Mouse (Mus musculus) induced T-regulatory cell, adult 2 months (primary cell): ENCODE data around the gene Coro1a.
A peak's percentile ranks its signal among the peaks of the same experiment; 100 is the strongest.
"Not testable (repeated sequence)": the region's sequence is repeated elsewhere in the genome, so short reads cannot be mapped to it uniquely, and the experiment has no call there.

Experiments used
- DNase-seq: peaks from one replicate; pipeline ENCODE4 v3.0.0-alpha.2; 2012; ENCODE audit warnings: low read depth

Gene Coro1a

DNA sequence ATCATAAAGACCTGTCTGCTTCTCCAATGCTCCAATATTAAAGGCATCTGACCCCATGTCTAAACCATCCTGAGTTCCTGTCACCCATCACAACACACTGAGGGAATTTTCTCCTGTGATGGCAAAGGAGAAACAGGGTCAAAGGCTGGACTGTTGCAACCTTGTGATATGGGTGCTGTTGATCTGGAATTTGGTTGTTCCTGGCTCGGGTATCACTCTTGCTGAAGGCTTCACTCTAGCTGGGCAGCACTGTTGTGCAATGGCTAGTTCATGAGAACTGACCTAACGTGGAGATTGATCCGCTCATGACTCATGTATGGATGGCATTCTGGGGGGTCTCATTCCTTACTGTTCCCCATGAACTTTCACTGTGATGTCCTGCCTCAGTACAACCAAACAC lies 18.6 kb downstream of the Coro1a start:
- no peak for DNase-seq

DNA sequence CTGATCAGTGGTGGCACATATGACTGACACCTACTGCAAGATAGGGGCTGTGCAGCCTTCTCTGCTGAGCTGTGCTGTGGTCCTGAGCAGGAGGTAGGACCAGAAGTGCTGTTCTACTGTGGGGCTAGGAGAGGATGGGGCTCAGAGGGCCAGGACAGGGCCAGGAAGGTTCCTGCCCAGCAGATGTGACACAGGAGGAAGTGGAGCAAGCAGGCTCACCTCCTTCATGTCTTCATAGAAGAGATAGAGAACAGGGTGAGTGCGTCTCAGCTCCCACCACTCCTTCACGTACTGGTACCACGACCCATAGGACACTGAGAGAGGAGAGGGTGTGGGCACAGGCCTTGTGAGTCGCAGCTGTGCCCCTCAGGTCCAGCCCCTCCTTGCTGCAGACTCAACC lies 19.4 kb downstream of the Coro1a start:
- DNase-seq, result not testable (repeated sequence)

DNA sequence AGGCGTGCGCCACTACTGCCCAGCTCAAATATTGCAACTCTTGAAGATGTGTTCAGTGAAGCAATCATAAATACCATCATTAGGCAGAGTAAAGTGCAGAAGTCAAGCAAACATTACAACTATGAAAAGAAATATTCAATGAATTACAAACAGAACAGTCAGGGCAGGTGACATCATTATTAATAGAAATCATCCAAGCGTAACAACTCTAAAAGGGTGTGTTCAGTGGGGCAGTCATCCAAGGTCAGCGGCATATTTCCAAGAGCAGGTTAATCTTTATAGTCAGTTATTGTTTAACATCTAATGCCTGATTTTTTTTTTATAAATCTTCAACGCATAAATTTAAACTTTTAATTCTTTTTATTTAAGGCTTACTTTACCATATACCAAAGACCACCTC lies 26.4 kb downstream of the Coro1a start:
- DNase-seq, result no peak

DNA sequence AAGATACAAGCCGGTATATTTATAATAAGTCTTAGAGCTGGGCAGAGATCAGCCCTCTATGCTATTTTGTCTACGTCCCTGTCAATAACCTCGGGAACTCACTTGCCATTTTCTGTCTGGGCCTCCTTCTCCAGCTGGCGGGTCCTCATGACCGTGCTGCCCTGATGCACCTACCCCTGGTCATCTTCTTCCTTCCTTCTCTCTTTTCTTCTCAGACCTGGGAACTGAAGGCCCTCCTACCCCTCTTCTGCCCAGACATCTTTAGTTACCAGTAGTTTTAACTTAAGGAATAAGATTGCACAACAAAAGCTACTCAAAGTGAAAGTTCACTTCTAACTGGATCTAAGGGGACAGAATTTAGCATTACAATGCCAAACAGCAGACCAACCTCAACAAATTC lies 27.9 kb downstream of the Coro1a start:
- DNase-seq, result no peak

DNA sequence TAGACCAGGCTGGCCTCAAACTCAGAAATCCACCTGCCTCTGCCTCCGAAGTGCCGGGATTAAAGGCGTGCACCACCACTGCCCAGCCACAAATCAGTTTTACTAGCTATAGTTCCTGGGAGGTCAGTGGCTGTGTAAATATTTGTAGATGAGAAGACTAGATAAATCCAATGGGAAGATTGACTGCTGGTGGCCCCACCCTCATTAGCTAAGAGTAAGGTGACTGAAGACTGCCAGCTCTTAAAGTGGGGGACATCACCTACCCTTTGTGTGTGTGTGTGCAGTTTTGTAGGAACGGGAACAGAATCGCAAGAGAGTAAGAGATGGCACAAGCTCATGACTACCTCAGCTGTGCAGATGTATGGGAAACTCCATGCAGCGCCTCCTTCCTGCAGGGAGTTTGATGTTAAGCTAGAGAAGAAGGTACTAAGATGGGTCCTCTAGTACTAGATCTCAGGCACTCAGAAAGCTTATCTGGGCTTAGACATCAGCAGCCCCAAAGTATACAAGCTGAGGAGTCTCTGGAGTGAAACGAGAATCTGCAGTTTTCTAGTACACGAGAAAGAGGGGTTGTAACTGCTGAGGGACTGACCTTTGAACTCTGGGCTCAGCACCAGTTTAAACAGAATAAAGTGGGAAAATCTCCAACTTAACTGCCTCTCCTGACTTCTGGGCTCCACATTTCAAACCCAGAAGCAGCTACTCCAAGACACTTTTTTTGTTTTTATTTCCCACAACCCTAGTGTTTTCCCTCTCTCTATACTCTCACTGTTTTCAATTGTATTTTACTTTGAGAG lies 28.8 kb downstream of the Coro1a start:
- DNase-seq, result no peak

DNA sequence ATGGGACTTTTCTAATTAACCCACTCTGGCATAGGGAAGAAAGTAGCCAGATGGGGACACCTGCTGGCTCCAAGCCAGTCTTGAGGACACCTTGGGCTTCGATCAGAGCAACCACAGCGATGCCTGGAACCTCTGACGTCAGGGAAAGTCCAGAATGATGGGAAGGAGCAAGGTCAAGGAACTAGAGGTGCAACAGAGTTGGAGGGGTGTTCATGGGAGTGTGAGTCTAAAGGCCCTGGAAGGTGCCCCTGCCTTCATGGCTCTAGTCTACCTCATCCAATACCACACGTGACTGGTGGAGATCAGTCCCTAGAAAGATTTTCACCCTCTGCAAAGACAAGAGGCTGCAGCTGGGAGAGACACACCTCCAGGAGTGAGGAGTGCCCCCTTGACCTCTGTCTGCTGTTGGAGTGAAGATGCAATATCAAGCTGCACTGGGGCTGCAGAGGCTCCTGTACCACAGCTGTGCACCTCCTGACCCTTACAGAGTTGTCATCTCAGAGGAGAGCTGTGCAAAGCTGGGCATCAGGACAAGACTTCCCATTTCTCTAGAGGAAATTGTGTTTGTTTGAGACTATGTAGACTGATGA lies 30.9 kb downstream of the Coro1a start:
- DNase-seq, result no peak

DNA sequence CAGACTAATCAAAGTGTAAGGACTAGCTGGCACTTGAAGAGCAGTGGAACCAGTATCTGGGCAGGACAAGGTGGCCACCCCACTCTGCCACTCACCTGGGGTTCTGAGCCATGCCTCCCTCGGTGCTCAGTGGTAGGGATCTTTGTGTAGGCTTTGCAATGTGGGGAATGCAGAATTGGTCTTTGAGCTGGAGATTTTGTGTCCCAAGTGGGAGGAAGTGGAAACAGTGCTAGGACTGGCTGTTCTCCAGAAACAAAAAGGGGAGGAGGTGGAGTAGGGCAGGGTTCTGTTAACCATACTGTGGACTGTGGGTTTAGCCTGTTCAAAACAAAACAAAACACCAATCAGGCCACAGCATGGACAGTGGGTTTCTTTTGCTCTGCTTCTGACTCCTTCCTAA lies 31.4 kb downstream of the Coro1a start, which contains the start of gene Sult1a1:
Gene Sult1a1, minus strand, starts transcription at position 226 of the 400 bp plus-strand sequence.
- no peak for DNase-seq

DNA sequence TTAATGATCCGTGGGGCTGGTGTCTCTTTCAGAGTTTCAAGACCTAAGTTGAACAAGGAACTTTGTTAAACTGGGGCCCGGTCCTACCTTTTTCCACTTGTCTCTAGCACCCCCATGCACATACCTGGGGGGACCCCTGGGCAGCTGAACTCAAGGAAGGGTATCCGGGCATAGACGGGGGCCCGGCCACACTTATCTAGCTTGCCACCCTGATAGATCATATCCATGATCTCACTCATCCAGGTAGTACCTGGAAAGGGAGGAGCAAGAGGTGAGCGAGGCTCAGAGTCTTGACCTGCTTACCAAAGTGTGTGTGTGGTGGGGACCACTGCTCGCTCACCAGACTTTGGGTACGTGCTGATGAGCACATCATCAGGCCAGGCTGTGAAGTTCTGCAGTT lies 32.5 kb downstream of the Coro1a start:
- no peak for DNase-seq

DNA sequence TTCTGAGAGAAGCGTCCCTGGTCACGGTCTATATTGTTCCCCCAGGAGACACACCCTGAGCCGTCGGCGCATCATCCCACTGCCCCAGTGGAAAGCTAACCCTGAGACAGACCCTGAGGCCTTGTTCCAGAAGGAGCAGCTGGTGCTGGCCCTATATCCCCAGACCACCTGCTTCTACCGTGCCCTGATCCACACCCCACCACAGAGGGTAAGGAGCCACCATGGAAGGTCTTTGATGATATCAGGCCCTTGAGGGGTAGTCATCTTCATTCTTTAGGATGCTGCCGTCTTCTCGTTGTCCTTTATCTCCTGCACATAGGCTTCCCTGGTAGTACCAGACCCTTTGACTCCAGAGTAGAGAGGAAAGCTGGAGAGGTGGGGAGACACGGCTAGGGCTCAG lies 35.5 kb downstream of the Coro1a start:
- no peak for DNase-seq

DNA sequence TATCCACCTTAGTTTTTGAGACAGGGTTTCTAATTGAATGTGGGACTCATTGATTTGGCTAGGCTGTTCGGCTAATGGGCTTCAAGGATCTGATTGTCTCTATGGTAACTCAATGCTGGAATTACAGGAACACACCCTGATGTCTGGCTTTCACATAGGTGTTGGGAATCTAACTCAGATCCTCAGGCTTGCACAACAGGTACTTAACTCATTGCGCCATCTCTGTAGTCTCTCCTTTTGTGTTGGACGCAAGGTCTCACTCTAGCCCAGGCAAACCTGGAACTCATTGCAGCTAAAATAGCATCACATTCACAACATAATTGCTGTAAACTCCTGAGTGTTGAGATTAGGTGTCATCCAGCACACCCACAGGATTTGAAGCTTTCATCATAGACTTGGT lies 37.4 kb downstream of the Coro1a start:
- DNase-seq, result no peak

DNA sequence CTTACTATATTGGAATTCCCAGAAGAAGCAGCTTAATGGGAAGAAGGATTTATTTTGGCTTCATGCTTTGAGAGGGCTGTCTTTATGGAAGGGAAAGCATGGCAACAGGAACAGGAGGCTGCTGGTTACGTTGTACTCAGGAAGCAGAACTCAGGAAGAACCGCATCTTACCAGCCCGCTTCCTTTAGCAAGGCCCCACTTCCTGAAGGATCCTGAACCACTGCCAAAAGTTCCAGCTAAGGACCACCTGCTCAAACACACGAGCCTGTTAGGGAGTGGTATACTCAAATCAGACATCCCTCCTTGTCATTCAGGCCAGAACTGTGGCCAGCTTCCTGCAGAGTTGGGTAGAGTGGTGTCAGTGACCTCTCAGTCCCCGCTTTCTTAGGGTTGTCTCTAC lies 39.1 kb downstream of the Coro1a start:
- no peak for DNase-seq

DNA sequence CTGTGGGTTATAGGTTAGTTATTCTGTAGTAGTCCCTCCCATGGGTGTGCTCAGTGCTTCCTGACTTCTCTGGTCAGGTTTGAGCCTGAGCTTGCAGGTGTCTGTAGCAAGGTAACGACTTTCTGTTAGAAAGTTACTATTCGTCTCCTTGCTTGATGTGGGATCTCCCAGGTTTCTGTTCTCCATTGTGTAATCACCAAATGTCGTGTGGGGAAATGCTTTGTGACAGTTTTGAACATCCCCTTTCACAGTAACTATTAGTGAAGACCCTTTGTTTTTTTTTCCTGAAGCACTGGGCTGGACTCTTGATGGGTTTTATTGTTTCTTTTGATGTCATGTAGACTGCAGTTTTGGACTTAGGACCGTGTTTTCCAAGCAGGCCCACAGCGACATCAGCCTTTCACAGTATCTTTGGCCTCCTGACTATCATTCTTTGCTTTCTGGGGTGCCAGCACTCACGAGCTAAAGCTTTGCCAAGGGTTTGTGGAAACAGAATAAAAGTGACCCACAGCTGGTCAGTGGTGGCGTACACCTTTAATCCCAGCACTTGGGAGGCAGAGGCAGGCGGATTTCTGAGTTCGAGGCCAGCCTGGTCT lies 40.0 kb downstream of the Coro1a start:
- DNase-seq, result no peak

DNA sequence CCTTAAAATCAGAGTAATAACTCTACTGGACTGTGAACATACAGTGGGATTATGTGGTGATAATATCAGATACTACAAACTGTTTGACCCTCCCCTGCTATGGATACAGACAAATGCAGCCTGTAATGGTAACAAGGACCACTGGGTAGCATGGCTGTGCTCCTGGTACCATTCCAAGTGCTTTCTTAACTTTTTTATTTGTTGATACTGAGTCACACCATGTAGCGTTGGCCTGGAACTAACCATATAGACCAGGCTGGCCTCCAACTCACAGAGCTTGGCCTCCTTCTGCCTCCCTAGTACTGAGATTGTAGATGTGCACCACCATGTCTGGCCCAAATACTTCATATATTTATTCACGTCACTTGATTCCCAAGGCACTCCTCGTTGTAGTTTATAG lies 42.3 kb downstream of the Coro1a start:
- no peak for DNase-seq

DNA sequence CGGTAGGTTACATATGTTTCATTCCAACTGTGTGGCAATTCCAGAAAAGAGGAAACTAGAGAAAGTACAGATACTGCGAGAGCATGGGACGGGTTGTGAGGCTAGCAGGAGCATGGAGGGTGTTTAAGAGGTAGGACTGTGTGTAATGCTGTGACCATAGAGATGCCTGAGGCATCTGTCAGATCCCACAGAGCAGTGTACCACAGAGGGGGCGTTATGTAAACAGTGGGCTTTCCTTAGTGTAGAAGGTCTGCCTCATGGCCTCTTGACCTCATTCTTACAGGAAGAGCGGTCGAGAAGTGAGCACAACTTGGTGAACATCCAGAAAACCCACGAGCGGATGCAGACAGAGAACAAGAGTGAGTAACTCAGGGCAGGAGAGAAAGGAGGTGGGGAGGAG lies 43.9 kb downstream of the Coro1a start:
- DNase-seq, result no peak

DNA sequence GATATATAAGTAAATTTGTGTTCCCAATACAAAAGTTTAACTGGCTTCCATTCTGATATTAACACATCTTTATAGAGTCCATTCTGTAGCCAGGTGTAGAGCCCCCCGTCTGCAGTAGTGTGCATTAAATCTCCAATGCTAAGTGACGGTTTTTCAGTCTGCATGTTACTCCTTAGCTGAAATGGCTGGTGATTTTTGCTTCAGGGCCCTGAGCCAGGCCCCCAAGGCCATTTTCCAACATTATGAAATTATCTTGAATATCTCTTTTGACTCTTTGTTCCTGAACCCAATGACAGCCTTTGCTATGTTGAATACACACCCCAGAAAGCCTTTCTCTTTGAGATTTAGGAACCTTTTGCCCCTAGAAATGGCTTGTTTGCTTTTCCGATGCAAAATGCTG lies 47.8 kb downstream of the Coro1a start:
- no peak for DNase-seq

DNA sequence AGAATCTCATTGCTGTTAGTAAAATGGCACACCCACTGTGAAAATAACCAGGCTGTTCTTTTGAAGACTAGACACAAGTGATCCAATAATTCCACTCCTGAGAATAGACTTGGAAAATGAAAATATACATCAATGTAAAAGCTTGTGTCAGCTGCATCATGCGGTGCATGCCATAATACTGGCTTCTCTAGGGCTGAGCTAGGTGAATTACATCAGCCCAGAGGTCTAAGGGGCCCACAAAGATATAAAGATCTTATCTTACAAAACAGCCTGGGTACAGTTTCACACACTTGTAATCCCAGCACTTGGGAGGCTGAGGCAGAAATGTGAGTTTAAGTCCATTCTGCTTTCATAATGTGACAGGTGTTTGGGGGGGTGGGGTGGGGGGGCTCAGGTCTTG lies 50.1 kb downstream of the Coro1a start:
- DNase-seq, result peak; percentile 43

DNA sequence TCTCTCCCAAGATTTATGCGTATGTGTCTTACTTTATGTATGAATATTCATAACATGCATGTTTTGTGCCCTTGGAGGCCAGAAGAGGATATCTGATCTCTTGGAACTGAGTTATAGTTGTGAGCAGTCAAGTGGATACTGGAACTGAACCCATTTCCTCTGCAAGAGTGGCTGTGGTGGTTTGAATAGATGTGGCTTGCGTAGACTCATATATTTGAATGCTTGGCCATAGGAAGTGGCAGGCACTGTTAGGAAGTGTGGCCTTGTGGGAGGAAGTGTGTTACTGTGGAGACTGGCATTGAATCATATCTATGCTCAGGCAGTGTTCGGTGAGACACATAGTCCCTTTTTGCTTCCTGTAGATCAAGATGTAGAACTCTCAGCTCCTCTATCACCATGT lies 51.9 kb downstream of the Coro1a start:
- peak; percentile 84 for DNase-seq

DNA sequence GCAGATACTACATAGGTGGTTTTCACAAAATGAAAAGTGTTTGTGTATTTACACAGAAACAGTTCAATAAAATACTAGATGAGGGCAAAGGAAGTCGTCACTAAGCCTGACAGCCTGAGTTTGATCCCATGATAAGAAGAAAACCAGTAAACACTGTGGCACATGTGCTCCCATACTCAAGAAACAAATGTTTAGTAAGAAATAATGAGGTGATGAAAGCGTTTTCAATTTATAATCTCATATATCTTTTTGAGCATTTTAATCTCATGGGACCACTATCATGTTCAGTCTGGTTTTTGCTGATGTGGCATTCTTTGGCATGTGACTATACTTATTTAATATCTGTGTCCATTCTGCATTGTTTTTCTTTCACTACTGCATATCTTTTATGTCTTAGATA lies 53.6 kb downstream of the Coro1a start:
- DNase-seq, result peak; percentile 67

DNA sequence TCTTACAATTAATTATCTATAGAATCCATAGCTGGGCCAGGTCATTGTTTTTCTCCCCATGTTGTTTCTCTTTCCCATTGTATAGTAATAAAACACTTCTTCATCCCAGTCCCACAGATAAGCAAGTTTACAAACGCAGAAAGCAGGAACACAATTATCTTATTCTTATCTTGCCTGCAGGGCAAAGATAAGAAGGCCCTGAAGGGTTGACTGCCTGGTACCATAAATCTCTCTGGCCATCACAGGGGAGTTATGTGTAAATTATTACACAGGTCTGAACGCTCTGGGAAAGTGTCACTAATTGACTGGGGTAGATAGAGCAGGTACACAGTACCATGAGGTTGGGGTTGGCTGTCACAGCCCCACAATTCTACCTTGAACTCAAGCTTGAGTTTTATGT lies 56.7 kb downstream of the Coro1a start:
- no peak for DNase-seq
